Mouse (Mus musculus) hindbrain, embryonic 12.5 days (tissue): ENCODE measurements at regions not wholly inside any gene's neighbourhood (a gene's known extent, or its start where the extent isn't known, plus 50 kb on each side); places are given as distances from the start of the nearest gene placed in this dataset.

Experiments used
- ATAC-seq: fragments of 200-750 bp; cut with Nextera tagmentation; 2 replicates; pipeline ENCODE4 v1.8.0; 2017; ENCODE audit warnings: moderate TSS enrichment; ENCODE audit not compliant: low FRiP score
- H3K27ac ChIP-seq: fragments of 300-500 bp; sonication (generic); 2 replicates; pipeline ENCODE4 v1.5.1; 2016; ENCODE audit warnings: mild to moderate bottlenecking
- H3K27me3 ChIP-seq: fragments of 300-500 bp; sonication (generic); 2 replicates; pipeline ENCODE4 v1.6.1; 2016; ENCODE audit warnings: mild to moderate bottlenecking
- H3K36me3 ChIP-seq: fragments of 300-500 bp; sonication (generic); 2 replicates; pipeline ENCODE4 v1.6.1; 2016; ENCODE audit warnings: mild to moderate bottlenecking
- H3K4me1 ChIP-seq: fragments of 300-500 bp; sonication (generic); 2 replicates; pipeline ENCODE4 v1.6.1; 2016
- H3K4me2 ChIP-seq: fragments of 300-500 bp; sonication (generic); replicated peaks from 2 replicates; pipeline ENCODE4 v1.6.1; 2016; ENCODE audit warnings: mild to moderate bottlenecking
- H3K4me3 ChIP-seq: fragments of 300-500 bp; sonication (generic); 2 replicates; pipeline ENCODE4 v1.5.1; 2016; ENCODE audit warnings: mild to moderate bottlenecking
- H3K9ac ChIP-seq: fragments of 300-500 bp; sonication (generic); 2 replicates; pipeline ENCODE4 v1.6.1; 2016; ENCODE audit warnings: mild to moderate bottlenecking, moderate library complexity
- H3K9me3 ChIP-seq: fragments of 300-500 bp; sonication (generic); replicated peaks from 2 replicates; pipeline ENCODE4 v1.6.1; 2016; ENCODE audit warnings: mild to moderate bottlenecking
- WGBS: fragments of 180-500 bp; shearing (Covaris S2); methylation state at CpG from one replicate; pipeline ENCODE4 v1.1.7; 2016; 5-methylcytosine and 5-hydroxymethylcytosine counted together

DNA sequence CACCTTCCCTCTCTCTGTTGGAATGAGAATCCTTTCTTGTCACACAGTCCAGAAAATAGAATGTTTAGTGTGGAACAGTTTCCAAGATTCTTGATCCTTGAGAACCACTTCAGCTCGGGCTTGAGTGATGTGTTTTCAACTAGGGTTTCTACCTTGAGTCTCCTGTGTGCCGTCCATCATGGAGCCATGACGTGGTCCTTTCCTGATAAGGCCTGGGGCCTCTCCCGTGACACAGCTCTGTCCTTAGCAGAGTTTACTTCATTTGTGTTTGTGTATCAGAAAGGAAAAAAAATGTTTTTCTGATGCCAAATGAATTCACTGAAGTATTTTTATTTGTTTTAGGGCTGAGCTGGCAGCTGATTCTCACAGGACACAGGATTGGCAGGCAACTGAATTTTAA is 148.6 kb downstream of the Mettl11b start:
- Histone ChIP-seq H3K9me3 (no peaks in the 10 kb centered on the region), H3K9ac (no peak overlapping the region), H3K4me1 (no peaks in the 10 kb centered on the region), H3K4me2 (no peak overlapping the region), H3K27ac (no peak overlapping the region), H3K27me3 (no peaks in the 10 kb centered on the region), H3K36me3 (no peaks in the 10 kb centered on the region), H3K4me3 (no peak overlapping the region)
- WGBS: 79% methylated on average over 4 of the region's 4 CpGs
- ATAC-seq: no peak

DNA sequence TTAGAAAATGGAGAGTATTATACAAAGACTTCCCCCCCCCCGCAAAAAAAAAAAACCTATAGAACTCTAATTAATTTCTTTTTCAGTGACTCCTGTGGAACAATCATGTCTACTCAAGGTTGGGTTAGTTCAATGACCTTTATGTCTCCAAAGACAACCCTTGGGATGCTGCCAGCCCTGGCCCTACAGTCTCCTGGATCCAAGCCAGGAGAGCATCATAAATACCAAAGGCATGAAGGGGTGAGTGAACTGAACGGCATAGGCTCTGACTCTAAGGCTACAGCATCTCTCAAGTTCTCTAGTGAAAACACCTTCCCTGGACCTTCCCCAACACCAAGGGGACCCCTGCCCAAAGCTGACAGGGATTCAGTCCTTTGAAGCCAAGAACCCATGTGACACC is 149.4 kb downstream of the Mettl11b start:
- H3K4me3 ChIP-seq: no peak overlapping the region
- ATAC-seq: no peak
- WGBS: 66% methylated on average over 2 of the region's 2 CpGs

DNA sequence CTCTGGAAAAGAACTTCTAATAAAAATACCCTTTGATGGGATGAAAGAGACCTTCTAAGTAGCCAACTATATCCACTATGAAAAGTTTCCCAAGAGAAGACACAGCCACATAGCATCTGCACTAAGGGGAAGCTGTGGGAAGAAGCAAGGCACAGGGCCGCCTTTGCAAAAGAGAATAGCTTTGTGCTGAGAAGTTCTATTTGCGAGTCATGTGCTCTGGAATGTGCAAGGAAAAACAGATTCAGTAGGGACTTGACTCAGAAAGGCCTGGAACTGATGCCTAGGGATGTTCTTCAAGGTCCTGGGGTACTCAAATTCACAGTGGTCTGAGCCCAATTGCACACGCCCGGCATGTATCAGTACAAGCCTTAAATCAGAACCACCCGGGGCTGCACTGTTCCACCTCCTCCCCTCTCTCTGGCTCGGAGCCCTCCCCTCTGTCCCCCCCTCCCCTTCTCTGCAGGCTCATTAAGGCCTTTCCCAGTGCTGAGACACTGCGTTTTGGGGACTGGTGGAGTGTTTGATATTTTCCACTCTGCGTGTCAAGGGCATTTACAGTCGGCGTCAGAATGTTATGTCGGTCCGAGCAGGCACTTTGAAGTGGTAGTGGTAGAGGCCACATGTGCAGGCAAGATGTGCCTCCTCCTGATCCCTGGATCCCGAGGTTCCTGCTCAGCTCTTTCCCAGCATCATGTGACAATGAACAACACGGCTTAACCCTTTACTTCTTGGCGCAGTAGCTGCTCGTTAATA is 150.4 kb downstream of the Mettl11b start:
- Histone ChIP-seq H3K4me3 (no peak overlapping the region), H3K9ac (no peak overlapping the region), H3K4me2 (peak overlapping the region; percentile 9; the same call in 1 of the 2 replicates), H3K36me3 (no peaks in the 10 kb centered on the region), H3K9me3 (no peaks in the 10 kb centered on the region), H3K4me1 (no peaks in the 10 kb centered on the region), H3K27ac (no peak overlapping the region), H3K27me3 (no peaks in the 10 kb centered on the region)
- 61% methylated on average over 16 of the region's 16 CpGs for WGBS
- ATAC-seq: no peak

More for the DNA sequence above, 149.4 kb downstream of the Mettl11b start:
- Histone ChIP-seq H3K36me3 (no peaks in the 10 kb centered on the region), H3K9ac (no peak overlapping the region), H3K27ac (no peak overlapping the region), H3K27me3 (no peaks in the 10 kb centered on the region), H3K9me3 (no peaks in the 10 kb centered on the region), H3K4me2 (no peak overlapping the region), H3K4me1 (no peaks in the 10 kb centered on the region)

DNA sequence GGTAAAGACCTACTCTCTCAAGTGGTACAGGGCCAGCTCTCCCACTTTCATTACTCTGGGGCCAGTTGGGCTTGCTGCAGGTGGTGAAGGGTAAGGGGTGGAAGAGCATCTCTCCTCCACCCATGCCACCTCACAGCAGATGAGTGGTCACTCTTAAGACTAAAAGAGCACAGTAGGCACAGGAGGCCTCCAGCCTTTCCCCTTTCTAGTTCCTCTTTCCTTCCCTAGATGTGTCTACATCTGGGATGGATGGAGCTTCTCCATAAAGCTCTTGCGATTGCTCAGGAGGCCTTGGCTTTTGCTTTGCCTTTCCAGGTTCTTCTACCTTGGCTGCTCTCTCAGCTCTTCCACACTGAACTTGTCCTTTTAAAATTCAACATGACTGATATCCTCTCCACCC is 151.5 kb downstream of the Mettl11b start:
- ATAC-seq: no peak
- no peak overlapping the region for H3K27ac ChIP-seq
- H3K4me3 ChIP-seq: no peak overlapping the region
- no peak overlapping the region for H3K4me2 ChIP-seq
- H3K27me3 ChIP-seq: no peaks in the 10 kb centered on the region
- H3K4me1 ChIP-seq: no peaks in the 10 kb centered on the region
- WGBS: 100% methylated on average over 1 of the region's 1 CpGs
- no peak overlapping the region for H3K9ac ChIP-seq
- H3K9me3 ChIP-seq: no peaks in the 10 kb centered on the region
- no peaks in the 10 kb centered on the region for H3K36me3 ChIP-seq

DNA sequence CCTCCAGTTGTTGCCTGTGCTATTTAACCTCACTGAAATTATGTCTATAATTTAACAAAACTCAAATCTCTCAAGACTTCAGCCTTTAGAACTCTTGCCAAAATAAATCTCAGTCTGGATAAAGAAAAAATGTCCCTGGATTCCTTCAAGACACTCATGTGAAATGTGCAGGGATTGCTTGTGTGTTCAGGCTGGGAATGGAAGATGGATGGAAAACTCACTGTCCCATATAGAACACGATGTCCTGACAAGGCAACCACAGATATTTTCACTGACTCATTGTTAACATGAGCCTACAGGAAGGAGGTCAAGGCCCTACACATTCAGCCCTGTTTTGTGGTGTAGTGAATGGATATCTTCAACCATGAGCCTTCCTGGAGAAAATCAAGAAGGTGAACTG is 160.3 kb upstream of the Gorab start:
- Histone ChIP-seq H3K9ac (no peak overlapping the region), H3K27me3 (no peaks in the 10 kb centered on the region), H3K4me2 (no peak overlapping the region), H3K36me3 (no peaks in the 10 kb centered on the region), H3K27ac (no peak overlapping the region), H3K4me3 (no peak overlapping the region), H3K9me3 (no peaks in the 10 kb centered on the region), H3K4me1 (no peaks in the 10 kb centered on the region)
- WGBS: 67% methylated on average over 1 of the region's 1 CpGs
- ATAC-seq: no peak

DNA sequence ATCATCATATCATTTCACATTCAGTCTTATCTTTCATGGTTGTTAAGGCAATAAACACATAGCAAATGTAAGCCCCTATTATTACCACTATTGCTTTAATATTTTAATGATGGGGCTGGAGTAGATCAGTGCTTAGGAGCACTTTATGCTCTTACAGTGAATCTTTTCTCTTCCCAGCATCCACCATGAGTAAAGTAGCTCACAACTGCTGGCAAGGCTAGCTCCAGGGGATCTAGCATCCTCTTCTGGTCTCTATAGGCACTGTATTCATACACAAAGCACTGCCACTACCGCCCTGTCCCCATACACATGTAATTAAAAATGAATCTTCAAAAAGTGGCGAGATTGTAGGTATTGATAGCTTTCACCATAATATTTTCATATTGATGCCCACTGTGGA is 159.6 kb upstream of the Gorab start:
- H3K4me2 ChIP-seq: no peak overlapping the region
- no peak for ATAC-seq
- H3K36me3 ChIP-seq: no peaks in the 10 kb centered on the region
- no peaks in the 10 kb centered on the region for H3K9me3 ChIP-seq
- no peak overlapping the region for H3K4me3 ChIP-seq
- H3K9ac ChIP-seq: no peak overlapping the region
- H3K27me3 ChIP-seq: no peaks in the 10 kb centered on the region
- 87% methylated on average over 2 of the region's 2 CpGs for WGBS
- no peaks in the 10 kb centered on the region for H3K4me1 ChIP-seq
- H3K27ac ChIP-seq: no peak overlapping the region

DNA sequence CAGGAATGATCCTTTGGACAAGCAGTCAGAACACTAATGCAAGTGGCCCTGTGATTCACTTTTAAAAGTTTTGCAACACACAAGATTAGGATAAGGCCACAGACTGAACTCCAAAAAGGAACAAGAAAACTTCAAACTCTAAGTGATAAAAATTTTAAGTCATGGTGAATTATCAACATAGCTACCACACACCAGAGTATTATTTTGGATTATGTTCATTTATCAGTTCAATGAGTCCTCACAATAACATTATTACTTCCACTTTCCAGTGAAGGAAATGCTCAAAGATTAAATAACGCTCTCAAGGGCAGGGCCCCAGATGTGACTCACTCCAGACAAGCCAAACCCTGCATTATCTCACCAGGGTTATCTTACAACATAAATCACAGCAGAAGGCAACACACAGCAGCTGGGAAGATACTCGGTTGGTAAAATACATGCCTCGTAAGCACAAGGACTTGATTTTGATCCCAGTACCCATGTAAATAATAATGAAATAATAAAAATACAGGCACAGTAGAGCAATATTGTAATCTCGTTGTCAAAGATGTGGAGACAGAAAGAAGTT is 158.8 kb upstream of the Gorab start:
- no peak overlapping the region for H3K4me3 ChIP-seq
- no peaks in the 10 kb centered on the region for H3K4me1 ChIP-seq
- no peaks in the 10 kb centered on the region for H3K27me3 ChIP-seq
- no peak overlapping the region for H3K4me2 ChIP-seq
- WGBS: 79% methylated on average over 4 of the region's 4 CpGs
- no peaks in the 10 kb centered on the region for H3K9me3 ChIP-seq
- H3K36me3 ChIP-seq: no peaks in the 10 kb centered on the region
- no peak overlapping the region for H3K9ac ChIP-seq
- no peak for ATAC-seq
- no peak overlapping the region for H3K27ac ChIP-seq

DNA sequence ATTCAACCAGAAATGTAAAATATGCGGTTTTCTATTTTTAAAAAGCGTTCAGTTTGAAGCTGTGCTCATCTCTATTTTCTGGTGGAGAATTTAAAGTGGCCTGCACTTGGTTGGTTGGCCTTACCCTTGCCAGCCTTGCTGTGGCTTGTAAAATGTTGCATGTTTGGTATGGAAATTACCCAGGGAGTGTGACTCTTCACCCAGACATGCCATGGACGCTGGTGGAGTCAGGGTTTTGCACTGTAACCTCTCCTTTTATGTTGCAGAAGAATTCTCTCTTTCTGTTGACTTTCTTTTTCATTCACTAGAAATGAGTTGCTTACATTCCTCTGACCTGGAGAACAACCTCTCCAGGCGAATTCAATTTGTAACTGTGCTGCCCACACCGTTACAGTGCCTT is 157.5 kb upstream of the Gorab start:
- H3K4me1 ChIP-seq: no peaks in the 10 kb centered on the region
- 62% methylated on average over 5 of the region's 5 CpGs for WGBS
- no peaks in the 10 kb centered on the region for H3K27me3 ChIP-seq
- no peak overlapping the region for H3K4me3 ChIP-seq
- H3K9me3 ChIP-seq: no peaks in the 10 kb centered on the region
- H3K36me3 ChIP-seq: no peaks in the 10 kb centered on the region
- no peak overlapping the region for H3K9ac ChIP-seq
- H3K27ac ChIP-seq: no peak overlapping the region
- H3K4me2 ChIP-seq: no peak overlapping the region
- ATAC-seq: no peak

DNA sequence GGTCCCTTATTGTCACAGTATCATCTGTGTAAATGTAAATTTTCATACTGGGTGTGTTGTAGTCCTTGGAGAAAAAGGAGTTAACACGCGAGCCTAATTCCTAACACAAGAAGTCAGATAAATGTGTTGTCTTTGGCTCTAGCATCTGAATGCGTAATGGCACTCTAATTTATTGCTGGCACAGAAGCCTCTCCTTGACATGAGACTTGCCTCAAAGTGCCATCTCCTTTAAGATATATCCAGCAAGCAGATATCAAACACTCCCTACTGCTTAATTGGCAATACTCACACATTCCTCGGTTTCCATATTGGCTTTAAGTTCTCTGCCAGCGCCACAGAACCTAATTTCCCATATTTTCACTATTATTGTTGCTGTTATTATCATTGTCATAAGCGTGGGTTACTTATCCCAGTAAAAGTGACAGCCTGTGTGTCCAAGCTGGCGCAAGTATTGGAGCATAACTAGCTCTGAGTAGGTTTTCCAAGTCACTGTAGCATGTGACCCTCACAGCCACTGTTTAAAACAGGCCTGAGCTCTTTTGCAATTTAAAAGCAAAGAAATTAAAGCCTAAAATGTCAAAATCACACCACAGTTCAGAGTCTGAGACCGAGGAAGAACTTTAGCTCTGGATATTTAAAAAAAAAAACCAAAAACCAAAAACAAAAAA is 156.9 kb upstream of the Gorab start:
- no peak overlapping the region for H3K4me2 ChIP-seq
- H3K4me3 ChIP-seq: no peak overlapping the region
- H3K36me3 ChIP-seq: no peaks in the 10 kb centered on the region
- no peak overlapping the region for H3K9ac ChIP-seq
- H3K27ac ChIP-seq: no peak overlapping the region
- H3K27me3 ChIP-seq: no peaks in the 10 kb centered on the region
- no peaks in the 10 kb centered on the region for H3K9me3 ChIP-seq
- H3K4me1 ChIP-seq: no peaks in the 10 kb centered on the region
- 86% methylated on average over 8 of the region's 8 CpGs for WGBS
- no peak for ATAC-seq

DNA sequence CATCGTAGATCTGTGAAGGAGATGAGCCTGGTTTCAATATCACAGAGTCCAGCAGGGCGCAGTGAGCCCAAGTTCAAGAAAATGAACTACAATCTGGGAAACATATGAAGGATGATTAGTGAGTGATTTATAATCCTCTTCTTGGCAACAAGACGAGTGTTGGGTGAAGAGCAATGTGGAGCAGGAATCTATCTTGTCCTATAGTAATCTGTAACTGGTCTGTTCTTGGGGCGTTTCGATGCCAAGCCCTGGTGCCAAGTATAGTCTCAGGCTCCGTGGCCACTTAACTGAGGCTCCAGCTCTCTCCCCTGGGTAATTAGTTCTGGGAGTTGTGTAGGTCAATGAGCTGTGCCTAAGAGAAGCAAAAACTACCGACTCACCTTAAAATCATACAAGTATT is 154.4 kb upstream of the Gorab start:
- Histone ChIP-seq H3K27me3 (no peaks in the 10 kb centered on the region), H3K36me3 (no peaks in the 10 kb centered on the region), H3K9ac (no peak overlapping the region), H3K27ac (no peak overlapping the region), H3K4me1 (no peaks in the 10 kb centered on the region), H3K9me3 (no peaks in the 10 kb centered on the region), H3K4me3 (no peak overlapping the region), H3K4me2 (no peak overlapping the region)
- no peak for ATAC-seq
- WGBS: 91% methylated on average over 7 of the region's 7 CpGs

DNA sequence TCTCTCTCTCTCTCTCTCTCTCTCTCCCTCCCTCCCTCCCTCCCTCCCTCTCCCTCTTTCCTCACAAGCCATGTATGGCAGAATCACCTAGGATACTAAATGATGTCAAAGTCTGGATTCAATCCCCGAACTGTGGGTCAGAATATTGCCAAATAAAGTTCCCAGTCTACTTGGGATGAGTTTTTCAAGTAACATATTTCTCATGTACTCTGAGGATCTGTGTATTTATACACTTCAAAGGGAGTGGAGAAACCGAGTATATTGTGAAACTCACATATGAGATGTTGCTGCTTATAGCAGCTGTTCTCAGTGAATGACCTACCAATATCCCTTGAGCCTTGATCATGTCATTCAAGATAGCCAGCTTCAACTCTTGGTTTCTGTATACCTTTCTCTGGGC is 151.7 kb upstream of the Gorab start:
- no peak overlapping the region for H3K27ac ChIP-seq
- ATAC-seq: no peak
- H3K9ac ChIP-seq: no peak overlapping the region
- no peaks in the 10 kb centered on the region for H3K4me1 ChIP-seq
- WGBS: 85% methylated on average over 2 of the region's 2 CpGs
- no peak overlapping the region for H3K4me2 ChIP-seq
- no peaks in the 10 kb centered on the region for H3K9me3 ChIP-seq
- no peak overlapping the region for H3K4me3 ChIP-seq
- H3K36me3 ChIP-seq: no peaks in the 10 kb centered on the region
- H3K27me3 ChIP-seq: no peaks in the 10 kb centered on the region

DNA sequence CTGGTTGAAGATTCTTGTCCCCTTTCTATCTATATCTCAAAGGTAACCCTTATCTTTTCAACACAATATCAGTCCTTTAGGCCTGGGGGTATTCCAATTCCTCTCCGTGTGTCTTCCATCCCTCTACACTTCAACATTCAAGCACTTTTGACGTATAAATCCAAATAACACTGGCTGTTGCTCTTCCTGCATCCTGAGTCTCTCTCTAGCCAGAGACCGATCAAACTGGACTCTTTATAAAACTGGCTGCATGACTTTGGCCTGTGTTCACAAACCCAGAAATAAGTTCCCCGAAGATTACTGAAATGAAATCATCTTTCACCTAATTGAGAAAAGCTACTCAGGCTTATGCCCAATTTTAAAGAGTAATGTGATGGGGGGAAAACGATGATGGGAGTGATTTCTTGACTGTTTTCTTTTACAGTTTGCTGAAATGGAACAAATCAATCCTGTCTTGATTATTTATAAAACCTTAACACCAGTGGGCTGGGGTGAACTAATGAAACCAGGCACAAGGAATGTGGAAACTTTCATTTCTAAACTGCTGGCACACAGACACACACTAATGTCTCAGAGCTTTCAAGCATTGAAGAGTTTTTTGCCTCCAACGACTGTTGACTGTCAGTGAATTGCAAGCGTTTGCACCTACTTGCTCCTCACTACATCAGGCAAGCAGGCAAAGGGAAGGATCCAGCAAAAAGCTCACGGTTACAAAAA is 135.5 kb upstream of the Gorab start:
- Histone ChIP-seq H3K4me3 (no peak overlapping the region), H3K4me2 (no peak overlapping the region), H3K27me3 (no peaks in the 10 kb centered on the region), H3K4me1 (no peaks in the 10 kb centered on the region), H3K9ac (no peak overlapping the region), H3K9me3 (no peaks in the 10 kb centered on the region), H3K36me3 (no peaks in the 10 kb centered on the region), H3K27ac (no peak overlapping the region)
- WGBS: 83% methylated on average over 8 of the region's 8 CpGs
- ATAC-seq: no peak
